Comparison of ENCODE assay signal across 21 mouse cellular contexts in the genomic region with DNA sequence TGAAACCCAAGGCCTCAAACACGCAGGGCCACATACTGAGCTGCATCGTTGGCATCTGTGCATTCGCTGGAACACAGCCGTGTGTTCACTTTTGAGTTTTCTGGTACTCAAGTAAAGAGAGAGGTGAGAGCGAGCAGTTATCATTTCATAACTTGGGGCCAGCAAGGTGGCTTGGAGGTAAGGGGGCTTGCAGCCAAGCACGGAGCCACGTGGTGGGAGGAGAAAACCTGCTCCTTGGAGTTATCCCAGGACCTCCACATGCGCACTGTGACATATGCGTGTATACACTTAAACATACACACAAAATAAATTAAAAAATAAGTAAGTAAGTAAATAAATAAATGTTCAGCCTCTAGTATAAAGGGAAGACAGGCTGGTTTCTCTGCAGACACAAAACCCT. TPM values are rescaled to one million over a fixed set of nuclear protein-coding genes. Genes with fewer than 3 reads are reported as not detected.
DNase-seq lines count a peak whose midpoint lies in the region; ATAC-seq lines count a peak whose summit lies in the region.
"Had no signal": no experiment of that assay in that cellular context is flagged by ENCODE, and none has a peak within 500 bp of the region (broad histone marks: within the 10 kb centered on the region; RNA-seq: fewer than 3 reads in every experiment).

No protein-coding gene starts in this region.

- no peaks in the 10 kb centered on the region for H3K4me1 ChIP-seq in kidney, embryonic 14.5 days (ENCODE audit: control insufficient read depth, insufficient read depth, low read length)

- peak; percentile 31 to 41 for DNase-seq in cerebellum, postnatal 25 days
- no peak for DNase-seq in cerebellum, adult 9-11 months
- peak; percentile 37 to 65 for DNase-seq in kidney, postnatal 25 days
- peak; percentile 27 for DNase-seq in lung, postnatal 25 days (ENCODE audit: low spot score)
- no peak for DNase-seq in lung, postnatal 14 days
- DNase-seq in frontal cortex, postnatal 36 days (ENCODE audit: low spot score in 2 of 2) = no peak
- DNase-seq: adrenal gland, postnatal 14 days; cerebellum, adult 18-20 months; forebrain, postnatal 0 days; gastrocnemius, adult 2 months; gastrocnemius, postnatal 25 days had no signal

- WGBS in kidney, embryonic 14.5 days = 88% methylated on average over 9 of the region's 9 CpGs

- no peak for ATAC-seq in kidney, embryonic 14.5 days (ENCODE audit: low FRiP score, low TSS enrichment)
- ATAC-seq: activated CD4-positive, CD25-positive, alpha-beta regulatory T cell, adult 4 months; forebrain, embryonic 13.5 days; forebrain, postnatal 0 days; Patski had no signal

- no peaks in the 10 kb centered on the region for H3K27me3 ChIP-seq in kidney, embryonic 14.5 days (ENCODE audit: control insufficient read depth, insufficient read depth, low read length)
- H3K27me3 ChIP-seq: CH12.LX; forebrain, embryonic 13.5 days; Patski had no signal

- H3K27ac ChIP-seq in kidney, embryonic 14.5 days (ENCODE audit: low read depth, low read length) = no peak overlapping the region
- H3K27ac ChIP-seq: embryonic facial prominence, embryonic 10.5 days; forebrain, embryonic 13.5 days; gastrocnemius, adult 2 months; hindbrain, embryonic 10.5 days; hindbrain, embryonic 14.5 days had no signal

- H3K9me3 ChIP-seq in kidney, embryonic 14.5 days (ENCODE audit: control insufficient read depth, low read length) = no peaks in the 10 kb centered on the region
- H3K9me3 ChIP-seq: embryonic facial prominence, embryonic 10.5 days; forebrain, embryonic 13.5 days; heart, embryonic 12.5 days; hindbrain, embryonic 10.5 days had no signal

- H3K4me3 ChIP-seq in kidney, embryonic 14.5 days (ENCODE audit: low read length) = no peak overlapping the region
- H3K4me3 ChIP-seq: embryonic facial prominence, embryonic 10.5 days; forebrain, embryonic 13.5 days; gastrocnemius, adult 2 months; heart, embryonic 12.5 days; hindbrain, embryonic 10.5 days had no signal

- no peak overlapping the region for H3K4me2 ChIP-seq in kidney, embryonic 14.5 days (replicated peaks; ENCODE audit: low read depth, low read length)
- H3K4me2 ChIP-seq: forebrain, embryonic 13.5 days; heart, embryonic 12.5 days; hindbrain, embryonic 14.5 days had no signal

- no peaks in the 10 kb centered on the region for H3K36me3 ChIP-seq in kidney, embryonic 14.5 days (ENCODE audit: control insufficient read depth, insufficient read depth, low read length)
- H3K36me3 ChIP-seq: embryonic facial prominence, embryonic 10.5 days; heart, embryonic 12.5 days; hindbrain, embryonic 10.5 days had no signal

- H3K9ac ChIP-seq in kidney, embryonic 14.5 days (ENCODE audit: low read depth, low read length) = no peak overlapping the region
- H3K9ac ChIP-seq: forebrain, embryonic 13.5 days; forebrain, postnatal 0 days; heart, embryonic 12.5 days; hindbrain, embryonic 14.5 days had no signal

RNA-seq across cellular contexts. Expression of a gene that starts 4.7 kb away (rescaled TPM):
- 0.38 TPM in 1 of 2 replicates, not detected in the other for polyA plus RNA-seq in kidney, embryonic 14.5 days (2014; fragmentation: Nextera tagmentation; extraction: Ambion mirVana)
- polyA plus RNA-seq: activated CD4-positive, CD25-positive, alpha-beta regulatory T cell, adult 4 months; embryonic facial prominence, embryonic 10.5 days; embryonic facial prominence, embryonic 14.5 days; forebrain, embryonic 13.5 days; forebrain, postnatal 0 days; heart, embryonic 12.5 days; hindbrain, embryonic 10.5 days; hindbrain, embryonic 14.5 days; Patski had no signal

RNA-seq across cellular contexts. Expression of a gene that starts 11.9 kb away (rescaled TPM):
- 44.6 and 51.4 TPM in 2 replicates for polyA plus RNA-seq in kidney, embryonic 14.5 days (2014; fragmentation: Nextera tagmentation; extraction: Ambion mirVana)

RNA-seq across cellular contexts. Expression of a gene that starts 48.8 kb away (rescaled TPM):
- 39.6 and 56.6 TPM in 2 replicates for polyA plus RNA-seq in kidney, embryonic 14.5 days (2014; fragmentation: Nextera tagmentation; extraction: Ambion mirVana)

RNA-seq across cellular contexts. Expression of a gene that starts 48.9 kb away (rescaled TPM):
- 101 and 113 TPM in 2 replicates for polyA plus RNA-seq in kidney, embryonic 14.5 days (2014; fragmentation: Nextera tagmentation; extraction: Ambion mirVana)

Comparison
In these comparisons a context has a peak if more than half of its experiments do, and no peak if none do; other contexts are left out.
1. DNase-seq: peak in cerebellum, postnatal 25 days (2 of 2), kidney, postnatal 25 days (2 of 2) and lung, postnatal 25 days (single experiment); none in cerebellum, adult 9-11 months (single experiment), lung, postnatal 14 days (single experiment) and frontal cortex, postnatal 36 days (0 of 2).